Mouse (Mus musculus): ENCODE measurements around the gene Men1.

DNA sequence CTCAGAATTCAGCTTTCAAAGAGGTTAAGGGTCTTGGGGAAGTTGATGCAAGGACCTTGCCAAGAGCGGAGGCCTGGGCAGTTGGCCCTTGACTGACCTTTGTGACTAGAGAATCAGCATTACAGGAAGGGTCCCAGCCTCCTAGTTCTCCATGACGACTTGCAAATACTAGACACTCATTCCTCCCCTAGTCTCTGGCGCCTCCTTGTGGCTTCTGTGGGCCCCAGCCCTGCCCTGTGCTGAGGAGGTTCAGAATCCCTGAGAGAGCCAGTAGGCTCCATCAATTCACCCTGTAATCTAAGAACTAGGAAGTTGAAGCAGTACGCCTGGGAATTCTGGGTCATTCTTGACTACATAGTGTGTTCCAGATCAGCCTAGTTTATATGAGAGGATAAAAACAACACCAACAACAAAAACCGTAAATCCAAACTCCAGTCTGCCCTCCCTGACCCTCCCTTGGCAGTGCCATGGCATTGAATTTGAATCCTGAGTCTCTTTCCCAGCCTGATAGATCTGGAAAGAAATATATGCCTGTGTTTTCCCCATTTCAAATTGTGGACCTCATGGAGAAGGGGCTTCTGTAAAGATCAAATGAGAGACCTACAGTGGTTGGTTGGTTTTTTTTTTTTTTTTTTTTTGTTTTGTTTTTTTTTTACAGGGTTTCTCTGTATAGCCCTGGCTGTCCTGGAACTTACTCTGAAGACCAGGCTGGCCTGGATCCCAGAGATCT is 29.8 kb upstream of the Men1 start:
- no peak for TF ChIP-seq POLR2A (IDR thresholded peaks at IDR 0.05; ENCODE audit: control insufficient read depth, extremely low read depth, insufficient read depth, low read length, poor library complexity)
- peak; percentile 94 for TF ChIP-seq CTCF (IDR thresholded peaks at IDR 0.05; ENCODE audit: borderline replicate concordance, control insufficient read depth, extremely low read depth, insufficient read depth, low read length, poor library complexity)

Data from thymus, adult 2 months (tissue).